10 mouse cellular contexts compared by ENCODE assay signal in the genomic region with DNA sequence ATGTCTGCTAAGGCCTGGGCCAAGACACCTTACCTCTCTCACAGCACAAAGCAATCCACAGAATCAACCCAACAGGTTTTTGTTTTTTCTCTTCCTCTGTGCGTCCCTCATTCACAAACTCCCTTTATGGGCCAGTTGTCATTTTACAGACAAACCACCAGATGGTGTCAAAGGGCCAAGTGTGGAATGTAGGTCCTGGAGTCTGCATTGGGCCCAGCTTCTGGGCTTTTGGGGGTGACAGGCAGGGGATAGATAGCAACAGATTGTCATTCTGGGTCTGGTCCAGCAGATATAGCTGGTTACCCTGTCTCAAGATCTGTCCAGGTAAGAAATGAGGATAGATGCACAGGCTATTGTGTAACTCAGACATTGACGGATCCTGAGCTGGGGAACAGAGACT. TPM values are rescaled to one million over a fixed set of nuclear protein-coding genes. Genes with fewer than 3 reads are reported as not detected.
DNase-seq lines count a peak whose midpoint lies in the region; ATAC-seq lines count a peak whose summit lies in the region.
"Had no signal": no experiment of that assay in that cellular context is flagged by ENCODE, and none has a peak within 500 bp of the region (broad histone marks: within the 10 kb centered on the region; RNA-seq: fewer than 3 reads in every experiment).

No protein-coding gene starts in this region.

- no peaks in the 10 kb centered on the region for H3K27me3 ChIP-seq in forebrain, embryonic 14.5 days (replicated peaks; ENCODE audit: control insufficient read depth, insufficient read depth, low read length)
- H3K27me3 ChIP-seq in midbrain, embryonic 10.5 days (ENCODE audit: low read depth, poor library complexity, severe bottlenecking), result no peaks in the 10 kb centered on the region

- H3K4me1 ChIP-seq in forebrain, embryonic 14.5 days (ENCODE audit: control insufficient read depth, insufficient read depth, low read length), result no peaks in the 10 kb centered on the region
- H3K4me1 ChIP-seq in midbrain, embryonic 10.5 days, result peaks cover 14% of the 10 kb centered on the region
- H3K4me1 ChIP-seq: embryonic facial prominence, embryonic 13.5 days; lung, embryonic 15.5 days had no signal

- no peak overlapping the region for H3K27ac ChIP-seq in forebrain, embryonic 14.5 days (ENCODE audit: low read depth, low read length)
- 0 out of 2 replicates have a peak overlapping the region, but pooled peaks have one; percentile 18 for H3K27ac ChIP-seq in midbrain, embryonic 10.5 days (replicated peaks)
- H3K27ac ChIP-seq: embryonic facial prominence, embryonic 13.5 days; lung, embryonic 15.5 days had no signal

- 40% methylated on average over 2 of the region's 2 CpGs for WGBS in forebrain, embryonic 14.5 days
- 35% methylated on average over 2 of the region's 2 CpGs for WGBS in midbrain, embryonic 10.5 days

- no peaks in the 10 kb centered on the region for H3K9me3 ChIP-seq in forebrain, embryonic 14.5 days (replicated peaks; ENCODE audit: control insufficient read depth, low read length)
- H3K9me3 ChIP-seq in midbrain, embryonic 10.5 days (replicated peaks), result no peaks in the 10 kb centered on the region
- H3K9me3 ChIP-seq: embryonic facial prominence, embryonic 13.5 days; lung, embryonic 15.5 days had no signal

- peak; percentile 60 for ATAC-seq in forebrain, embryonic 14.5 days
- ATAC-seq in megakaryocyte, adult 5-6 weeks (ENCODE audit: poor library complexity, severe bottlenecking), result no peak

- no peaks in the 10 kb centered on the region for H3K36me3 ChIP-seq in forebrain, embryonic 14.5 days (ENCODE audit: control insufficient read depth, insufficient read depth, low read length)
- H3K36me3 ChIP-seq in midbrain, embryonic 10.5 days, result no peaks in the 10 kb centered on the region
- H3K36me3 ChIP-seq: embryonic facial prominence, embryonic 13.5 days; lung, embryonic 15.5 days had no signal

- H3K9ac ChIP-seq in forebrain, embryonic 14.5 days (ENCODE audit: low read length), result no peak overlapping the region
- H3K9ac ChIP-seq: embryonic facial prominence, embryonic 13.5 days; lung, embryonic 15.5 days had no signal

- no peak overlapping the region for H3K4me3 ChIP-seq in forebrain, embryonic 14.5 days (ENCODE audit: low read depth, low read length)
- H3K4me3 ChIP-seq in midbrain, embryonic 10.5 days, result no peak overlapping the region
- H3K4me3 ChIP-seq: embryonic facial prominence, embryonic 13.5 days; lung, embryonic 15.5 days had no signal

- DNase-seq in kidney, postnatal 14 days, result peak; percentile 30
- no peak for DNase-seq in kidney, postnatal 25 days
- peak; percentile 64 for DNase-seq in CD4-positive, CD25-positive, alpha-beta regulatory T cell, adult 2 months (ENCODE audit: low read depth, low spot score)
- peak; percentile 57 for DNase-seq in adipocyte (ENCODE audit: low spot score)
- DNase-seq in forebrain, embryonic 14.5 days (ENCODE audit: low spot score), result peak; percentile 82
- peak; percentile 42 for DNase-seq in midbrain, embryonic 10.5 days (ENCODE audit: low spot score)
- DNase-seq in layer of hippocampus, adult 9-11 months, result no peak

- no peak overlapping the region for H3K4me2 ChIP-seq in forebrain, embryonic 14.5 days (ENCODE audit: low read length)
- H3K4me2 ChIP-seq: embryonic facial prominence, embryonic 13.5 days; lung, embryonic 15.5 days had no signal

RNA-seq across cellular contexts. Expression of a gene that starts 23.0 kb away (rescaled TPM):
- polyA plus RNA-seq in forebrain, embryonic 14.5 days (2014; fragmentation: Nextera tagmentation; extraction: Ambion mirVana), result 0.76 and 0.96 TPM in 2 replicates
- 1.5 and 1.7 TPM in 2 replicates for polyA plus RNA-seq in midbrain, embryonic 10.5 days (2016; fragmentation: Nextera tagmentation; extraction: Ambion mirVana)
- total RNA-seq in megakaryocyte, adult 5-6 weeks (2015), result 0.85 and 2.1 TPM in 2 replicates
- total RNA-seq in megakaryocyte, adult 5-6 weeks (2017), result 2.1 TPM in 2 replicates

Comparison
In these comparisons a context has a peak if more than half of its experiments do, and no peak if none do; other contexts are left out.
1. DNase-seq: peak in kidney, postnatal 14 days (single experiment), CD4-positive, CD25-positive, alpha-beta regulatory T cell, adult 2 months (single experiment), adipocyte (single experiment), forebrain, embryonic 14.5 days (single experiment) and midbrain, embryonic 10.5 days (single experiment); none in kidney, postnatal 25 days (0 of 2) and layer of hippocampus, adult 9-11 months (single experiment).